Mouse (Mus musculus) cerebellum, postnatal 25 days (tissue): ENCODE results near the gene L3mbtl3.
A peak's percentile ranks its signal among the peaks of the same experiment; 100 is the strongest.

Source experiments
- DNase-seq, 2 experiments: peaks; one replicate each; pipeline ENCODE4 v3.0.0; 2021; ENCODE audit warnings: mixed read lengths in 2 of 2

L3mbtl3 gene

GRCm38 (mm10) chr10:26375790-26376545, at the start of gene L3mbtl3:
Gene L3mbtl3, minus strand, starts transcription at chr10:26375971.
- DNase-seq, result peak; percentile 77 to 87

GRCm38 (mm10) chr10:26421168-26421567, 45.4 kb upstream of the L3mbtl3 start:
- no peak for DNase-seq

GRCm38 (mm10) chr10:26388656-26389055, 12.9 kb upstream of the L3mbtl3 start:
- DNase-seq, result no peak

GRCm38 (mm10) chr10:26377332-26377602, 1.5 kb upstream of the L3mbtl3 start:
- no peak for DNase-seq

- DNase-seq, result no peak
These were observed 968 bp upstream of the L3mbtl3 start for GRCm38 (mm10) chr10:26376546-26377331.

GRCm38 (mm10) chr10:26375351-26375751, 420 bp downstream of the L3mbtl3 start:
- no peak for DNase-seq

- peak; percentile 67 to 72 for DNase-seq
These were observed 1.1 kb downstream of the L3mbtl3 start for GRCm38 (mm10) chr10:26374436-26375311.

GRCm38 (mm10) chr10:26373951-26374435, 1.8 kb downstream of the L3mbtl3 start:
- peak; percentile 68 to 77 for DNase-seq

GRCm38 (mm10) chr10:26372940-26373931, 2.5 kb downstream of the L3mbtl3 start:
- peak; percentile 59 to 80 for DNase-seq

GRCm38 (mm10) chr10:26371416-26371815, 4.4 kb downstream of the L3mbtl3 start:
- peak in 1 of 2 experiments; percentile 11 for DNase-seq

GRCm38 (mm10) chr10:26364942-26365341, 10.8 kb downstream of the L3mbtl3 start:
- no peak for DNase-seq

GRCm38 (mm10) chr10:26364326-26364856, 11.4 kb downstream of the L3mbtl3 start:
- DNase-seq, result no peak

GRCm38 (mm10) chr10:26363605-26364004, 12.2 kb downstream of the L3mbtl3 start:
- DNase-seq, result no peak

- no peak for DNase-seq
These were observed 17.0 kb downstream of the L3mbtl3 start for GRCm38 (mm10) chr10:26358798-26359197.

- DNase-seq, result peak in 1 of 2 experiments; percentile 10
These were observed 17.5 kb downstream of the L3mbtl3 start for GRCm38 (mm10) chr10:26358231-26358630.

- DNase-seq, result no peak
These were observed 22.0 kb downstream of the L3mbtl3 start for GRCm38 (mm10) chr10:26353781-26354180.

- no peak for DNase-seq
These were observed 24.5 kb downstream of the L3mbtl3 start for GRCm38 (mm10) chr10:26351129-26351738.

- DNase-seq, result no peak
These were observed 25.6 kb downstream of the L3mbtl3 start for GRCm38 (mm10) chr10:26350153-26350552.

- no peak for DNase-seq
These were observed 28.2 kb downstream of the L3mbtl3 start for GRCm38 (mm10) chr10:26347614-26348013.

GRCm38 (mm10) chr10:26345879-26346278, 29.9 kb downstream of the L3mbtl3 start:
- no peak for DNase-seq
